Mouse (Mus musculus) hindbrain, embryonic 11.5 days (tissue): Measurements from ENCODE around the gene Kat5. TPM values are rescaled to one million over a fixed set of nuclear protein-coding genes. Genes with fewer than 3 reads are reported as not detected.

Experiments used
- ATAC-seq: fragments of 200-750 bp; cut with Nextera tagmentation; 2 replicates; pipeline ENCODE4 v1.8.0; 2017; ENCODE audit warnings: mild to moderate bottlenecking, moderate TSS enrichment, moderate library complexity; ENCODE audit not compliant: low FRiP score
- DNase-seq: peaks from one replicate; pipeline ENCODE4 v3.0.0-alpha.2; 2015; ENCODE audit warnings: low spot score
- H3K27ac ChIP-seq: fragments of 300-500 bp; sonication (generic); 2 replicates; pipeline ENCODE4 v1.5.1; 2014; ENCODE audit warnings: mild to moderate bottlenecking, low read depth, low read length
- H3K27me3 ChIP-seq: fragments of 300-500 bp; sonication (generic); 2 replicates; pipeline ENCODE4 v1.6.1; 2014; ENCODE audit warnings: mild to moderate bottlenecking, low read length, moderate library complexity, mixed read lengths; ENCODE audit not compliant: control insufficient read depth, insufficient read depth
- H3K36me3 ChIP-seq: fragments of 300-500 bp; sonication (generic); 2 replicates; pipeline ENCODE4 v1.6.1; 2014; ENCODE audit warnings: mild to moderate bottlenecking, low read length, moderate library complexity, mixed read lengths; ENCODE audit not compliant: control insufficient read depth, insufficient read depth
- H3K4me1 ChIP-seq: fragments of 300-500 bp; sonication (generic); replicated peaks from 2 replicates; pipeline ENCODE4 v1.6.1; 2014; ENCODE audit warnings: low read length, mixed read lengths; ENCODE audit not compliant: control insufficient read depth, insufficient read depth
- H3K4me2 ChIP-seq: fragments of 300-500 bp; sonication (generic); replicated peaks from 2 replicates; pipeline ENCODE4 v1.6.1; 2014; ENCODE audit warnings: mild to moderate bottlenecking, low read depth, low read length
- H3K4me3 ChIP-seq: fragments of 300-500 bp; sonication (generic); 2 replicates; pipeline ENCODE4 v1.5.1; 2014; ENCODE audit warnings: low read depth, low read length
- H3K9ac ChIP-seq: fragments of 300-500 bp; sonication (generic); 2 replicates; pipeline ENCODE4 v1.6.1; 2014; ENCODE audit warnings: low read depth, low read length
- H3K9me3 ChIP-seq: fragments of 300-500 bp; sonication (generic); 2 replicates; pipeline ENCODE4 v1.6.1; 2016; ENCODE audit warnings: low read length; ENCODE audit not compliant: control insufficient read depth
- WGBS: fragments of 180-500 bp; shearing (Covaris S2); extraction: QIAGEN DNeasy Blood & Tissue Kit; methylation state at CpG from one replicate; pipeline ENCODE4 v1.1.7; 2014; 5-methylcytosine and 5-hydroxymethylcytosine counted together
- polyA plus RNA-seq: library from polyadenylated mRNA; unstranded; fragments of >200 nt; fragmentation: Nextera tagmentation; extraction: Ambion mirVana; gene quantifications from 2 replicates; pipeline ENCODE4 v1.2.1, GENCODE M21; 2014

Gene Kat5
- polyA plus RNA-seq, 1 experiment from 2014 or later = 36.9 TPM

GRCm38 (mm10) chr19:5647791-5648190 lies 37.8 kb upstream of the Kat5 start:
- Histone ChIP-seq H3K9ac (0 out of 2 replicates have a peak overlapping the region, but pooled peaks have one; percentile 23), H3K27me3 (no peaks in the 10 kb centered on the region), H3K36me3 (peaks cover 12% of the 10 kb centered on the region), H3K4me3 (no peak overlapping the region), H3K4me1 (no peaks in the 10 kb centered on the region; the same call in 1 of the 2 replicates), H3K9me3 (no peaks in the 10 kb centered on the region), H3K27ac (no peak overlapping the region), H3K4me2 (no peak overlapping the region)
- ATAC-seq (no peak), DNase-seq (no peak)
- WGBS = 95% methylated on average over 6 of the region's 6 CpGs

- no peaks in the 10 kb centered on the region for H3K27me3 ChIP-seq
- H3K9ac ChIP-seq = no peak overlapping the region
- no peak overlapping the region for H3K4me2 ChIP-seq
- no peaks in the 10 kb centered on the region for H3K9me3 ChIP-seq
- H3K36me3 ChIP-seq = peaks cover 12% of the 10 kb centered on the region
- ATAC-seq = no peak
- no peak overlapping the region for H3K4me3 ChIP-seq
- 88% methylated on average over 8 of the region's 8 CpGs for WGBS
- DNase-seq = no peak
- no peaks in the 10 kb centered on the region; the same call in 1 of the 2 replicates for H3K4me1 ChIP-seq
- H3K27ac ChIP-seq = no peak overlapping the region
Observed at GRCm38 (mm10) chr19:5646731-5647330, 36.8 kb upstream of the Kat5 start.

- Histone ChIP-seq H3K4me1 (no peaks in the 10 kb centered on the region; the same call in 1 of the 2 replicates), H3K4me3 (no peak overlapping the region), H3K36me3 (peaks cover 16% of the 10 kb centered on the region), H3K27me3 (no peaks in the 10 kb centered on the region), H3K9ac (no peak overlapping the region), H3K27ac (no peak overlapping the region), H3K4me2 (no peak overlapping the region), H3K9me3 (no peaks in the 10 kb centered on the region)
- ATAC-seq (no peak), DNase-seq (no peak)
- 96% methylated on average over 9 of the region's 9 CpGs for WGBS
Observed at GRCm38 (mm10) chr19:5645280-5645679, 35.2 kb upstream of the Kat5 start.

GRCm38 (mm10) chr19:5641641-5642040 lies 31.6 kb upstream of the Kat5 start:
- H3K4me3 ChIP-seq = no peak overlapping the region
- H3K36me3 ChIP-seq = peaks cover 7% of the 10 kb centered on the region; the same call in 1 of the 2 replicates
- H3K9me3 ChIP-seq = no peaks in the 10 kb centered on the region
- no peaks in the 10 kb centered on the region for H3K27me3 ChIP-seq
- no peak overlapping the region for H3K4me2 ChIP-seq
- peaks cover 2% of the 10 kb centered on the region; the same call in 1 of the 2 replicates for H3K4me1 ChIP-seq
- DNase-seq (no peak), ATAC-seq (no peak)
- WGBS = 92% methylated on average over 8 of the region's 8 CpGs
- H3K9ac ChIP-seq = no peak overlapping the region
- H3K27ac ChIP-seq = no peak overlapping the region

- peaks cover 5% of the 10 kb centered on the region; the same call in 1 of the 2 replicates for H3K36me3 ChIP-seq
- H3K9ac ChIP-seq = no peak overlapping the region
- no peaks in the 10 kb centered on the region for H3K27me3 ChIP-seq
- H3K4me3 ChIP-seq = no peak overlapping the region
- ATAC-seq (no peak), DNase-seq (no peak)
- no peak overlapping the region for H3K27ac ChIP-seq
- no peak overlapping the region for H3K4me2 ChIP-seq
- WGBS = 93% methylated on average over 17 of the region's 17 CpGs
- no peaks in the 10 kb centered on the region for H3K9me3 ChIP-seq
- H3K4me1 ChIP-seq = peaks cover 3% of the 10 kb centered on the region; the same call in 1 of the 2 replicates
Observed at GRCm38 (mm10) chr19:5641021-5641420, 31.0 kb upstream of the Kat5 start.

- no peaks in the 10 kb centered on the region for H3K27me3 ChIP-seq
- no peak for DNase-seq
- no peaks in the 10 kb centered on the region for H3K9me3 ChIP-seq
- no peak overlapping the region for H3K4me2 ChIP-seq
- ATAC-seq = no peak
- peaks cover 3% of the 10 kb centered on the region; the same call in 1 of the 2 replicates for H3K4me1 ChIP-seq
- H3K27ac ChIP-seq = no peak overlapping the region
- peaks cover 5% of the 10 kb centered on the region; the same call in 1 of the 2 replicates for H3K36me3 ChIP-seq
- H3K4me3 ChIP-seq = no peak overlapping the region
- no peak overlapping the region for H3K9ac ChIP-seq
- 74% methylated on average over 9 of the region's 9 CpGs for WGBS
Observed at GRCm38 (mm10) chr19:5640339-5640738, 30.3 kb upstream of the Kat5 start.

GRCm38 (mm10) chr19:5638416-5639005 lies 28.5 kb upstream of the Kat5 start:
- 94% methylated on average over 18 of the region's 18 CpGs for WGBS
- DNase-seq = no peak
- Histone ChIP-seq H3K36me3 (peaks cover 5% of the 10 kb centered on the region; the same call in 1 of the 2 replicates), H3K9me3 (no peaks in the 10 kb centered on the region), H3K27me3 (no peaks in the 10 kb centered on the region), H3K9ac (peak overlapping the region; percentile 94; the same call in 1 of the 2 replicates), H3K4me1 (peaks cover 3% of the 10 kb centered on the region; the same call in 1 of the 2 replicates), H3K4me2 (peak overlapping the region; percentile 98), H3K27ac (no peak overlapping the region), H3K4me3 (peak overlapping the region; percentile 80)
- no peak for ATAC-seq

- WGBS = under 1% methylated on average over 74 of the region's 109 CpGs
- peak; percentile 91 for DNase-seq
- H3K9ac ChIP-seq = peak within 1 kb of the TSS; percentile 94
- H3K36me3 ChIP-seq = peaks cover 5% of the 10 kb centered on the region; the same call in 1 of the 2 replicates
- peaks cover 3% of the 10 kb centered on the region; the same call in 1 of the 2 replicates for H3K4me1 ChIP-seq
- H3K27ac ChIP-seq = peak within 1 kb of the TSS; percentile 83
- H3K9me3 ChIP-seq = no peaks in the 10 kb centered on the region
- H3K4me2 ChIP-seq = peak within 1 kb of the TSS; percentile 98
- H3K27me3 ChIP-seq = no peaks in the 10 kb centered on the region
- peak within 1 kb of the TSS; percentile 80 for H3K4me3 ChIP-seq
- peak; percentile 86 for ATAC-seq
Observed at GRCm38 (mm10) chr19:5637069-5638047, 27.3 kb upstream of the Kat5 start, which contains the start of gene Rela. Rela (plus strand) TSS chr19:5637483.
